Mouse (Mus musculus): ENCODE data around the gene Rapgef2. TPM values are rescaled to one million over a fixed set of nuclear protein-coding genes. Genes with fewer than 3 reads are reported as not detected.

Rapgef2 gene
- polyA plus RNA-seq, 1 experiment, result 8.7 TPM

DNA sequence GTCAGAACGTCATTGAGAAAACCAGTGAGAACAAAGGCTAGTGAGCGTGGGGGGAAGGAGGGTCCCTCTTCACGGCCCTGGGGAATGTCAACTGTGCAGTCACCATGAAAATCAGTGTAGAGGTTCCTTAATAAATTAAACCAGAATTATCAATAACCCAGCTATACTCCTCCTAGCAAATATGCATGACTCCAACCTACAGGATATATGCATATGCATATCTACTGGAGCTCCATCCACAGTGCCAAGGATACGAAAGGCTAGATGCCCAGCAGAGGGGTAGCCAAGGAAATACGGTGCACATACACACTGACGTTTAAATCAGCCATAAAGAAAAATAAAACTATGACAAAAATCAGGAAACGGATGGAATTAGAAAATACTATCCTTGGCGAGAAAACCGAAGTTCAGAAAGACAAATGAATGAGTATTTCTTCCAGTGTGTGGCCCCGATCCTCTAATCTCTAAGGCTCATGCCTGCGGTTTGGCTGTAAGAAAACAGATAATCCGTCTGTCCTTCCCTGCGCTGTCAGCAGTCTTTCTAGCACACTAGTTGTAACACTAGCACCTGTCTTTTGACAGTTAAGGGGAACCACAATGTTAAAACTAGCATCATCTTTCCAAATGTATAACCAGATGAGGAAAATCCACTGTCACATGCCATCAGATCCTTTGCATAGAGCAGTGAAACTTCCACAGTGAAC, 212.6 kb downstream of the Rapgef2 start:
- 95% methylated on average over 13 of the region's 13 CpGs for WGBS
- no peak for DNase-seq
- H3K36me3 ChIP-seq (ENCODE audit: control insufficient read depth, insufficient read depth, low read length), result peaks cover 7% of the 10 kb centered on the region
- TF ChIP-seq POLR2A (IDR thresholded peaks at IDR 0.05; ENCODE audit: control insufficient read depth, extremely low read depth, insufficient read depth, low read length, poor library complexity), result no peak
- no peak for TF ChIP-seq CTCF (IDR thresholded peaks at IDR 0.05; ENCODE audit: borderline replicate concordance, control insufficient read depth, extremely low read depth, insufficient read depth, low read length, poor library complexity)
- no peak overlapping the region for H3K27ac ChIP-seq (ENCODE audit: control insufficient read depth, insufficient read depth, low read length)
- no peak overlapping the region for H3K4me3 ChIP-seq (ENCODE audit: control insufficient read depth, insufficient read depth, low read length)
- no peaks in the 10 kb centered on the region for H3K27me3 ChIP-seq (ENCODE audit: control insufficient read depth, insufficient read depth, low read length)
- peaks cover 2% of the 10 kb centered on the region; the same call in 1 of the 2 replicates for H3K4me1 ChIP-seq (replicated peaks; ENCODE audit: control insufficient read depth, insufficient read depth, low read length)

GRCm38 (mm10) chr3:79071561-79071960, 214.8 kb downstream of the Rapgef2 start:
- no peak overlapping the region for H3K27ac ChIP-seq (ENCODE audit: control insufficient read depth, insufficient read depth, low read length)

GRCm38 (mm10) chr3:79069891-79070290, 216.4 kb downstream of the Rapgef2 start:
- Histone ChIP-seq H3K4me3 (ENCODE audit: control insufficient read depth, insufficient read depth, low read length) (no peak overlapping the region), H3K27ac (ENCODE audit: control insufficient read depth, insufficient read depth, low read length) (no peak overlapping the region), H3K4me1 (replicated peaks; ENCODE audit: control insufficient read depth, insufficient read depth, low read length) (peaks cover 2% of the 10 kb centered on the region; the same call in 1 of the 2 replicates), H3K27me3 (ENCODE audit: control insufficient read depth, insufficient read depth, low read length) (no peaks in the 10 kb centered on the region), H3K36me3 (ENCODE audit: control insufficient read depth, insufficient read depth, low read length) (peaks cover 21% of the 10 kb centered on the region)
- TF ChIP-seq POLR2A (IDR thresholded peaks at IDR 0.05; ENCODE audit: control insufficient read depth, extremely low read depth, insufficient read depth, low read length, poor library complexity) (no peak), CTCF (IDR thresholded peaks at IDR 0.05; ENCODE audit: borderline replicate concordance, control insufficient read depth, extremely low read depth, insufficient read depth, low read length, poor library complexity) (no peak)
- WGBS, result 97% methylated on average over 10 of the region's 10 CpGs
- DNase-seq, result no peak

More at GRCm38 (mm10) chr3:79071561-79071960, 214.8 kb downstream of the Rapgef2 start:
- no peaks in the 10 kb centered on the region for H3K27me3 ChIP-seq (ENCODE audit: control insufficient read depth, insufficient read depth, low read length)
- peaks cover 9% of the 10 kb centered on the region for H3K36me3 ChIP-seq (ENCODE audit: control insufficient read depth, insufficient read depth, low read length)
- 9% methylated on average over 6 of the region's 7 CpGs for WGBS
- no peak for TF ChIP-seq POLR2A (IDR thresholded peaks at IDR 0.05; ENCODE audit: control insufficient read depth, extremely low read depth, insufficient read depth, low read length, poor library complexity)
- no peak for TF ChIP-seq CTCF (IDR thresholded peaks at IDR 0.05; ENCODE audit: borderline replicate concordance, control insufficient read depth, extremely low read depth, insufficient read depth, low read length, poor library complexity)
- no peak overlapping the region for H3K4me3 ChIP-seq (ENCODE audit: control insufficient read depth, insufficient read depth, low read length)
- H3K4me1 ChIP-seq (replicated peaks; ENCODE audit: control insufficient read depth, insufficient read depth, low read length), result peaks cover 2% of the 10 kb centered on the region; the same call in 1 of the 2 replicates
- DNase-seq, result no peak

GRCm38 (mm10) chr3:79068976-79069375, 217.3 kb downstream of the Rapgef2 start:
- Histone ChIP-seq H3K4me3 (ENCODE audit: control insufficient read depth, insufficient read depth, low read length) (no peak overlapping the region), H3K27ac (ENCODE audit: control insufficient read depth, insufficient read depth, low read length) (no peak overlapping the region), H3K27me3 (ENCODE audit: control insufficient read depth, insufficient read depth, low read length) (no peaks in the 10 kb centered on the region), H3K4me1 (replicated peaks; ENCODE audit: control insufficient read depth, insufficient read depth, low read length) (peaks cover 2% of the 10 kb centered on the region; the same call in 1 of the 2 replicates), H3K36me3 (ENCODE audit: control insufficient read depth, insufficient read depth, low read length) (peaks cover 21% of the 10 kb centered on the region)
- 97% methylated on average over 11 of the region's 11 CpGs for WGBS
- DNase-seq, result no peak
- TF ChIP-seq POLR2A (IDR thresholded peaks at IDR 0.05; ENCODE audit: control insufficient read depth, extremely low read depth, insufficient read depth, low read length, poor library complexity) (no peak), CTCF (IDR thresholded peaks at IDR 0.05; ENCODE audit: borderline replicate concordance, control insufficient read depth, extremely low read depth, insufficient read depth, low read length, poor library complexity) (no peak)

- 97% methylated on average over 28 of the region's 28 CpGs for WGBS
- Histone ChIP-seq H3K27me3 (ENCODE audit: control insufficient read depth, insufficient read depth, low read length) (no peaks in the 10 kb centered on the region), H3K4me3 (ENCODE audit: control insufficient read depth, insufficient read depth, low read length) (no peak overlapping the region), H3K27ac (ENCODE audit: control insufficient read depth, insufficient read depth, low read length) (no peak overlapping the region), H3K36me3 (ENCODE audit: control insufficient read depth, insufficient read depth, low read length) (peaks cover 21% of the 10 kb centered on the region), H3K4me1 (replicated peaks; ENCODE audit: control insufficient read depth, insufficient read depth, low read length) (peaks cover 1% of the 10 kb centered on the region; the same call in 1 of the 2 replicates)
- DNase-seq, result no peak
- TF ChIP-seq CTCF (IDR thresholded peaks at IDR 0.05; ENCODE audit: borderline replicate concordance, control insufficient read depth, extremely low read depth, insufficient read depth, low read length, poor library complexity) (no peak), POLR2A (IDR thresholded peaks at IDR 0.05; ENCODE audit: control insufficient read depth, extremely low read depth, insufficient read depth, low read length, poor library complexity) (no peak)
These were observed 219.8 kb downstream of the Rapgef2 start for GRCm38 (mm10) chr3:79066455-79067055.

DNA sequence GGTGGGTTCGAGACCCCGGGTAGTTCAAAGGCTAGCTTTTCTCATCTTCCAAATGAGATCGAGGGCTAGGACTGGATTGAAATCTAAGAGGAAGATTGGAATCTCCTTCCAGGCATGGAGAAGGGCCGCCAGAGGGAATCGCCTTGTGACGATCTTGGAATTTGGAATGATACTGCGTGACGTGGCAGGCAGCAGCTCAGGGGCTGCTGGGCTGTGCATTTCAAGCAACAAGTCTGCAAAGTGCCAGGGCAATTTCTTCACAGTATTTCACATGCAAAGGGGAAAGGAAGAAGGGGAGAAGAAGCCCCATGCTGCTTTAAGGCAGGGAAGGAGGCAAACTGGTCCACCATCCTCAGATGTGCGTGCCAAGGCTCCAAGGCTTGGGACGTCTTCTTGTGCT, 222.2 kb downstream of the Rapgef2 start:
- no peak for DNase-seq
- Histone ChIP-seq H3K27ac (ENCODE audit: control insufficient read depth, insufficient read depth, low read length) (no peak overlapping the region), H3K4me3 (ENCODE audit: control insufficient read depth, insufficient read depth, low read length) (no peak overlapping the region), H3K4me1 (replicated peaks; ENCODE audit: control insufficient read depth, insufficient read depth, low read length) (no peaks in the 10 kb centered on the region), H3K36me3 (ENCODE audit: control insufficient read depth, insufficient read depth, low read length) (peaks cover 18% of the 10 kb centered on the region), H3K27me3 (ENCODE audit: control insufficient read depth, insufficient read depth, low read length) (no peaks in the 10 kb centered on the region)
- 97% methylated on average over 10 of the region's 10 CpGs for WGBS
- TF ChIP-seq POLR2A (IDR thresholded peaks at IDR 0.05; ENCODE audit: control insufficient read depth, extremely low read depth, insufficient read depth, low read length, poor library complexity), result no peak
- TF ChIP-seq CTCF (IDR thresholded peaks at IDR 0.05; ENCODE audit: borderline replicate concordance, control insufficient read depth, extremely low read depth, insufficient read depth, low read length, poor library complexity), result no peak

All from thymus, adult 2 months (tissue).